Mouse (Mus musculus) megakaryocyte progenitor cell, adult 5-6 weeks (primary cell): Measurements from ENCODE around the gene Xrcc6. TPM values are rescaled to one million over a fixed set of nuclear protein-coding genes. Genes with fewer than 3 reads are reported as not detected.
A peak's percentile ranks its signal among the peaks of the same experiment; 100 is the strongest.

Source experiments
- ATAC-seq: replicated peaks from 2 replicates; pipeline ENCODE4 v1.8.0; 2016; ENCODE audit warnings: mild to moderate bottlenecking, moderate TSS enrichment, inconsistent platforms; ENCODE audit not compliant: poor library complexity
- total RNA-seq, 2 experiments: library from RNA; stranded (forward) in 1 of 2; stranded (reverse) in 1 of 2; fragments of 157-497, 149-512 nt in 1 of 2; fragments of 200-1000 nt in 1 of 2; gene quantifications; 2 replicates each; pipeline versions ENCODE4 v1.2.3 to v1.2.4; 2015 to 2017

Gene Xrcc6
- total RNA-seq, 2 experiments from 2014 or later, result 108 to 135 TPM

- ATAC-seq, result no peak
Measured at GRCm38 (mm10) chr15:82071816-82072469, 84.3 kb downstream of the Xrcc6 start.

DNA sequence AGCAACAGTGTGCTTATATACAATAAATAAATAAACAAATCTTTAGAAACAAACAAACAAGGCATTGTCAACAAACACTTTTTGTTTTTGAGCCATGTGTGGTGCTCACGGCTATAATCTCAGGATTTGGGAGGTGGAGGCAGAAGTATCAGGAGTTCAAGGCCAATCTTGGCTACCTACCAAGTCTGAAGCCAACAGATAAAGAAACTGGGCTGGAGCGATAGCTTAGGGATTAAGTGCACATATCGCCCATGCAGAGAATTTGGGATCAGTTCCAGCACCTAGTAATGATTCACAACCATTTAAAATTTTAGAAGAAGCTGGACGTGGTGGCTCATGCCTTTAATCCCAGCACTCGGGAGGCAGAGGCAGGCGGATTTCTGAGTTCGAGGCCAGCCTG, 85.9 kb downstream of the Xrcc6 start:
- ATAC-seq, result peak; percentile 63

GRCm38 (mm10) chr15:82079883-82080282, 92.2 kb downstream of the Xrcc6 start:
- no peak for ATAC-seq

GRCm38 (mm10) chr15:82081161-82081560, 93.5 kb downstream of the Xrcc6 start:
- ATAC-seq, result peak; percentile 90

DNA sequence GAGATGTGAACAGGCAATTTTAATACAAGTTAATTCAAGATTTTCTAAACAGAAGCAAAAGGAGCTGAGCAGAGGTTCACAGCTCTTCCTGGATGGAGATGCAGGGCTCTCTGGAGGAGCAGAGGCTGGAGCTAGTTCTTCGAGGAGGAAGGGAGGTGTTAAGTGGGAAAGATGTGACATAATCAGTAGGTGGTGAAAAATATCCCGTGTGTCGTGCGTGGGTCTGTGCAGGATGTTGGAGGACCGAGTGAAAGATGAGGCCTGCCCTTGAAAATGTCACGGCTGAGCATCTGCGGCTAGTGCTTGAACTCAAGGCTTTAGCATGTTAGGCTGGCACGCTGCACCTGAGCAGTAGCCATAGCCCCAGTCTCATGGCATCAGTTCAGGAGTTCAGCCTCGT, 98.0 kb downstream of the Xrcc6 start:
- no peak for ATAC-seq

DNA sequence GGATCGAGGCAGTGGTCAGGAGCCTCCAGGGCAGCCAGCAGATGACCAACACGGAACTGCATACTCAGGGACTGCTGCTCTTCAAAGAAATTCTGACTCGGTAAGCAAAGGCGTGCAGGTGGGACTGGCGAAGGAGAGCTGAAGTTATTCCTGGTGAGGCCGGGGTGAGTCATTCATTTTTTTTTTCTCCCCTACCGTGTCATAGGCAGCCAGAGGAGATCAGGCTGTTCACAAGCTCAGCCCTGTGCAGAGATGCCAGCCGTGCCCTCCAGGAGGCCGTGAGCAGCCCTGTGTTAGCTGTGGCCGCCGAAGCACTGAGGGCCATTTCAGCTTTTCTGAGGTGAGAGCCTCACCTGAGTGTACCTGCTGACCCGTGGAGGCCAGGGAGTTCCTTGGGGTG, 98.5 kb downstream of the Xrcc6 start:
- no peak for ATAC-seq

GRCm38 (mm10) chr15:82087266-82087665, 99.6 kb downstream of the Xrcc6 start:
- peak; percentile 50; the same call in 1 of the 2 replicates for ATAC-seq

Other genes with a start within 250 kb of the Xrcc6 start
- 19.3 and 20.5 TPM in 2 replicates for gene Zc3h7b, start 242.8 kb upstream of the Xrcc6 start, total RNA-seq (2015)
- 16.0 and 17.8 TPM in 2 replicates for gene Zc3h7b, start 242.8 kb upstream of the Xrcc6 start, total RNA-seq (2017)
- 44.1 and 46.9 TPM in 2 replicates for gene Rangap1, start 242.3 kb upstream of the Xrcc6 start, total RNA-seq (2015)
- 106 and 129 TPM in 2 replicates for gene Rangap1, start 242.3 kb upstream of the Xrcc6 start, total RNA-seq (2017)
- 4.9 and 5.1 TPM in 2 replicates for gene Tef, start 185.4 kb upstream of the Xrcc6 start, total RNA-seq (2015)
- gene Tef, start 185.4 kb upstream of the Xrcc6 start, total RNA-seq (2017), result 10.4 and 11.0 TPM in 2 replicates
- 33.9 and 36.3 TPM in 2 replicates for gene Tob2, start 129.0 kb upstream of the Xrcc6 start, total RNA-seq (2015)
- gene Tob2, start 129.0 kb upstream of the Xrcc6 start, total RNA-seq (2017), result 19.8 and 21.2 TPM in 2 replicates
- 123 and 128 TPM in 2 replicates for gene Phf5a, start 115.9 kb upstream of the Xrcc6 start, total RNA-seq (2015)
- gene Phf5a, start 115.9 kb upstream of the Xrcc6 start, total RNA-seq (2017), result 83.2 and 110 TPM in 2 replicates
- gene Aco2, start 115.5 kb upstream of the Xrcc6 start, total RNA-seq (2015), result 77.3 and 90.7 TPM in 2 replicates
- 122 and 130 TPM in 2 replicates for gene Aco2, start 115.5 kb upstream of the Xrcc6 start, total RNA-seq (2017)
- gene Polr3h, start 61.6 kb upstream of the Xrcc6 start, total RNA-seq (2015), result 14.0 and 17.1 TPM in 2 replicates
- 37.6 and 37.7 TPM in 2 replicates for gene Polr3h, start 61.6 kb upstream of the Xrcc6 start, total RNA-seq (2017)
- gene Csdc2, start 51.1 kb upstream of the Xrcc6 start, total RNA-seq (2015), result not detected in 2 replicates
- gene Csdc2, start 51.1 kb upstream of the Xrcc6 start, total RNA-seq (2017), result not detected in 2 replicates
- gene Pmm1, start 26.9 kb upstream of the Xrcc6 start, total RNA-seq (2015), result 22.9 and 23.0 TPM in 2 replicates
- 13.2 and 17.0 TPM in 2 replicates for gene Pmm1, start 26.9 kb upstream of the Xrcc6 start, total RNA-seq (2017)
- gene 1700029P11Rik, start 7.3 kb upstream of the Xrcc6 start, total RNA-seq (2015), result not detected in 2 replicates
- not detected in 2 replicates for gene 1700029P11Rik, start 7.3 kb upstream of the Xrcc6 start, total RNA-seq (2017)
- gene Desi1, start 46.0 kb downstream of the Xrcc6 start, total RNA-seq (2015), result 32.6 and 38.4 TPM in 2 replicates
- 7.1 and 9.2 TPM in 2 replicates for gene Desi1, start 46.0 kb downstream of the Xrcc6 start, total RNA-seq (2017)
- 235 and 245 TPM in 2 replicates for gene Snu13, start 59.8 kb downstream of the Xrcc6 start, total RNA-seq (2015)
- 201 and 202 TPM in 2 replicates for gene Snu13, start 59.8 kb downstream of the Xrcc6 start, total RNA-seq (2017)
- not detected in 2 replicates for gene 4930407I10Rik, start 71.3 kb downstream of the Xrcc6 start, total RNA-seq (2015)
- gene 4930407I10Rik, start 71.3 kb downstream of the Xrcc6 start, total RNA-seq (2017), result not detected in 2 replicates
- not detected in 2 replicates for gene Mei1, start 82.2 kb downstream of the Xrcc6 start, total RNA-seq (2015)
- gene Mei1, start 82.2 kb downstream of the Xrcc6 start, total RNA-seq (2017), result not detected in 2 replicates
- gene Ccdc134, start 140.1 kb downstream of the Xrcc6 start, total RNA-seq (2015), result 5.5 and 10.4 TPM in 2 replicates
- gene Ccdc134, start 140.1 kb downstream of the Xrcc6 start, total RNA-seq (2017), result 19.6 and 29.7 TPM in 2 replicates
- gene Srebf2, start 159.3 kb downstream of the Xrcc6 start, total RNA-seq (2015), result 24.7 and 28.3 TPM in 2 replicates
- 21.0 and 23.7 TPM in 2 replicates for gene Srebf2, start 159.3 kb downstream of the Xrcc6 start, total RNA-seq (2017)
- gene Shisa8, start 225.0 kb downstream of the Xrcc6 start, total RNA-seq (2015), result 0.10 and 0.12 TPM in 2 replicates
- gene Shisa8, start 225.0 kb downstream of the Xrcc6 start, total RNA-seq (2017), result 0.27 and 3.2 TPM in 2 replicates
- gene Tnfrsf13c, start 236.5 kb downstream of the Xrcc6 start, total RNA-seq (2015), result 2.1 and 2.4 TPM in 2 replicates
- gene Tnfrsf13c, start 236.5 kb downstream of the Xrcc6 start, total RNA-seq (2017), result 0.34 and 0.92 TPM in 2 replicates